Mouse (Mus musculus) c-Kit-positive CD71-positive TER-119-positive erythroid progenitor cells, embryonic 14.5 days (primary cell): ENCODE results near the gene Stk25.
"Not testable (repeated sequence)": the region's sequence is repeated elsewhere in the genome, so short reads cannot be mapped to it uniquely, and the experiment has no call there.

Experiments used
- DNase-seq: peaks from one replicate; pipeline ENCODE4 v3.0.0-alpha.2; 2013; ENCODE audit warnings: low spot score

Stk25 gene

DNA sequence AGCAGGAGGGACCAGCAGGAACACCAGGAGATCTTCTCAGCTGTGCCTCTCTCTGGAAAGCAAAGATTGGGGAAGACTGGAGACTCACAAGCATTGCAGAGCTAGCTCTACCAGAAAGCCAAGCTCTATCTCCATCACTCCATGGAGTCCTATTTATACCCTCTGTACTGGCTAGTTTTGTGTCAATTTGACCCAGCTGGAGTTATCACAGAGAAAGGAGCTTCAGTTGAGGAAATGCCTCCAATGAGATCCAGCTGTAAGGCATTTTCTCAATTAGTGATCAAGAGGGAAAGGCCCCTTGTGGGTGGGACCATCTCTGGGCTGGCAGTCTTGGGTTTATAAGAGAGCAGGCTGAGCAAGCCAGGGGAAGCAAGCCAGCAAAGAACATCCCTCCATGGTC is at the start of gene Stk25:
TSS of gene Stk25 (minus strand) at position 101 of the 400 bp plus-strand sequence.
- DNase-seq: not testable (repeated sequence)

DNA sequence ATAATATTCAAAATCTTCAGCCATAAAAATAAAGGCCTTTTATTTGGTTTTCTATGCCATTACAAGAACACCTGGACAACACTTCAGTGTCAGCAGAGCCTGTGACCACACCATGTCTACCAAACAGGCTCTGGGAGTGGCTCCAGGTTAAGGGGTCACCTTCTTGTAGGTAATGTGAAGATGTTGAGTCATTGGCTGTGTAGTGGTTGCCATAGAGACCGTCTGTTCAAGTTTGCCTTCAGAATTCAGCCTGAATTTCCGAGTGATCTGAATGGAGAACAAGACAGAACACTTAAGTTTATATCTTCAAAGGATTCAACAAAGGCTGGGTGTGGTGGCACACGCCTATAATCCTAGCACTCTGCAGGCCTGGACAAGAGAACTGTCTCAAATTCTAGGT is 46.9 kb upstream of the Stk25 start:
- DNase-seq: no peak

DNA sequence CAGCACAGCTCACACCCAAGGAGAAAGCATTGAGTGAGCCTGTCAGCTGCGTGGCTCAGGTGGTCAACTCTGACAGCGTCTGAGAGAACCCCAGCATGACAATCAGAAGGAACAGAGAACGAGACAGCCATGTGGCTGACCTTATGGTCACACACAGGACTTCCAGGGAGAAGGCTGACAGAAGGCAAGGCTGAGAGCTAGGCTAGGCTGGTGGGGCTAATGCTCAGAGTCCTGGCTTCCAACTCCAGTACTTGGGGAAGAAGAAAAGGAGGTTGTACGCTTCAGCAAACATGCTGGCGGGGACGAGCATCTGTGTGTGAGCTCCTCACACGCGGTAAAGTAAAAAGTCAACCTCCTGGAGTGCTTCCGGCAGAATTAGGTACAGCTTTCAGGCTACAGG is 45.9 kb upstream of the Stk25 start:
- no peak for DNase-seq

- no peak for DNase-seq
Observed at GRCm38 (mm10) chr1:93703472-93704048, 45.1 kb upstream of the Stk25 start.

DNA sequence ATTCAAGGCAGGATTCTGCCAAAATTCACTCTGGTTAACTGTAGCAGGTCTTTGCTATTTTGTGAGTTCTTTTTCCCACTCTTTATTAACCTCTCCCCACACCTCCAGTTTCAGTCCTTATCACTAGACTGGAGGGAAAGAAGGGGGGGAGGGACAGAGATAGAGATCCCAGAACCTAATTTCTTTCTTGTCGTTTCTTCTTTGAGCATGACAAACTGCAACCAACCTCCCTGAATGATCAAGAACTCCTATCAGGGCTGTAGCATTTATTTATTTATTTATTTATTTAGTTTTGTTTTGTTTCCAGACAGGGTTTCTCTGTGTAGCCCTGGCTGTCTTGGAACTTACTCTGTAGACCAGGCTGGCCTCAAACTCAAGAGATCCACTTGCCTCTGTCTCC is 43.6 kb upstream of the Stk25 start:
- no peak for DNase-seq

GRCm38 (mm10) chr1:93699159-93699558 is 40.7 kb upstream of the Stk25 start:
- no peak for DNase-seq

DNA sequence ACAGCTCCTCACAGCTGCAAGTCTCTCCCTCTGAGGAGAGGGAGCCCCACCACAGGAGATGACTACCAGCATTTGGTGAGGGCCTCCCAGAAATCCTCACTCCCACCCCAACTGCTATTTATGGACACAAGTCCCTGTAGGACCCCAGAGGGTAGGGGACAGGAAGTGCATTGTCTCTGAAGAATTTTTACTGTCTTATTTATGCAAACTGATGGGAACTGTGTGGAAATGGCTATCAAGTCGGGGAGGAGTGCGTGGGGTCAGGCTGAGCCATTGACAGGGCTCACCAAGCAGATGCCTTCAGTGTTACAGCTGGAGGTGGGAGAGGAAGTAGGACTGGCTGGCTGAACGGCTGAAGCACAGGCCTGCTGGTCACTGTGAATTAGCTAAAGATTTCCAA is 38.9 kb upstream of the Stk25 start:
- DNase-seq: no peak

DNA sequence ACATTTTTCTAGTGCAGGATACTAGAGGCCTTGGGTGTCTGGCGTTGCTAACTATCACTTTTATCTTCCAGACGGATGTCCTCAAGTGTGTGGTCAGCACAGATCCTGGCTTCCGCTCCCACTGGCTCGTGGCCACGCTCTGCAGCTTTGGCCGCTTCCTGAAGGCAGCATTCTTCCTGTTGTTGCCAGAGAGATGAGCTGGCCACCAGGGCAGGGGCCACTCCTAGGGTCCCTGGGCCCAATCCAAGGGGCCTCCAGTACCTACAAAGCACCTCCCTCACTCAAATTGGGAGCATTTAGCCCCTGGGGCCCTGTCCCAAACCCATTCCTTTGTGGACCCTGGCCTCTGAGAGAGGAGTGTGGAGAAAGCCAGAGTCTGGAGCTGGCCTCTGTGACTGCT is 36.5 kb upstream of the Stk25 start:
- no peak for DNase-seq

DNA sequence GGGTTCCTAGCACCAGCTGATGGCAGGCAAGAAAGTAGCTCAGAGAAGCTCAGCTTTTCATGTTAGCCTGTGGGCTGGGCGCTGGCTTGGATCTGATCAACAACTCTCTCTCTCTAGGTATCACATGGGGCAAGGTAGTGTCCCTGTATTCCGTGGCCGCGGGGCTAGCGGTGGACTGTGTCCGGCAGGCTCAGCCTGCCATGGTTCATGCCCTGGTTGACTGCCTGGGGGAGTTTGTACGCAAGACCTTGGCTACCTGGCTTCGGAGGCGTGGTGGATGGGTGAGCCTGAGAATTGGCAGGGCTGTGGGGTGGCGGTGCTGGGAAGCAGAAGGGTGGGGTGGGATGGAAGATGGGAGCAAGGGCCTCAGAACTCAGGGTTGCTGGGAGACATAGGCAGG is 35.5 kb upstream of the Stk25 start:
- DNase-seq: no peak

DNA sequence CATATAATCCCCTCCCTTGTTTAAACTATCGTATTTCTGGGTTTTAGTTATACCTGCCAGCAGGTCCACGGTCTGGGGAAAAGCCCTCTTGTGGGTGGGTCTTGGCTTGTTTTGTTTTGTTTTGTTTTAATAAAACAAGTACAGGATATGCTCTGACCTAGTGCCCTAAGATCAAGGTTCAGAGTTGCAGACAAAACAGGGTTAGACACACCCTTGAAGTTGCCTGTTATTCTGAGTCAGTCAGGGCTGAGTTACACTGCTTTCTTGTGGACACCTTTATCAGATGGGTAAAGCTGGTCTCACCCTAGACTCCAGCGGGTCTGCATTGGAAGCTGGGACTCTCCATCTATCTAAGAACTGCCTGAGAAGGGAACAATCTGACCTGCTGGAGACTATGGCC is 35.0 kb upstream of the Stk25 start:
- no peak for DNase-seq

GRCm38 (mm10) chr1:93692773-93693172 is 34.3 kb upstream of the Stk25 start:
- no peak for DNase-seq

GRCm38 (mm10) chr1:93691786-93692357 is 33.4 kb upstream of the Stk25 start:
- no peak for DNase-seq

DNA sequence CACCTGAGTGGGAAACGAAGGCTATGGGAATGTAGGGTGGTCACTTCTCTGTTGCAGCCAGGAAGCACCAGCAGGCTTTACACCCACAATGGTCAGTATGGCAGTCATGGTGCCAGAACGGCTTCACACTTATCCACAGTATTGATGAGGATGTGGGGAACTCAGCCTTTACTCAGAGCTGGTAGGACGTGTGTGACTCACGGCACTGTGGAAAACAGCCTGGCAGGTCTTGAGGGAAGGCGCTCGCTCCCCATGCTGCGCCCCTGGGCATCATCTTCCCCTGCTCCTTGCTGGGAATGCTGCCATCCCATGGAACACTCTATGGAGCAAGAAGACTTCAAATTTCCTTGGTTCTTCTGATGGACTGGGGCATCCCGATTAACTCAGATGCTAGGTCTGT is 32.6 kb upstream of the Stk25 start:
- no peak for DNase-seq

DNA sequence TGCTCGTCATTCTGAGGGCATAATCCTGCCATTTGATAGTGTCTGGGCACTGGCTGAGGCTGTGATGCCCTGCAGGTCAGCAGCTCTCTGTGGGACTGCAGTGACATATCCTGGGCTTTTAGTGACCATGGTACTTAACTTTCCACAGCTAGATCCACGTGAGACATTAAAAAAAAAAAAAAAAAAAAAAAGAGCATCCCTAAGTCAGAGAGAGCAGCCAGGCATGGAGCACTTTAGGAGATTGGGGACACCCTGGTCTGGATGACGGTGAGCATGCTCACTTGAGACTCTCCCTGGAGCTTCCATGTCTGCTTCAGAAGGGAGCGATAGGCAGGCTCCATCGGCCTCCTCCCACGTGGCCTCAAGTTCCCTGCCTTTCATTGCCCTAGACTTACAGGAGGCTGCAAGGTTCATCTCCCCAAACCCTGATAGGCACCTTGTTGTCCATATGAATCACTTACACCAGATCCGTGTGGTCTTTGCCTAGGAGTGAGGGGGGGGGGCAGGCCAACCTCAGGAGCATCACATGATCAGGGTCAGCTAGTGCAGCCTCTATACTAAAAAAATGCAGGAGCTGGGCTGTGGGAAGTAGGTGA is 31.5 kb upstream of the Stk25 start:
- no peak for DNase-seq

DNA sequence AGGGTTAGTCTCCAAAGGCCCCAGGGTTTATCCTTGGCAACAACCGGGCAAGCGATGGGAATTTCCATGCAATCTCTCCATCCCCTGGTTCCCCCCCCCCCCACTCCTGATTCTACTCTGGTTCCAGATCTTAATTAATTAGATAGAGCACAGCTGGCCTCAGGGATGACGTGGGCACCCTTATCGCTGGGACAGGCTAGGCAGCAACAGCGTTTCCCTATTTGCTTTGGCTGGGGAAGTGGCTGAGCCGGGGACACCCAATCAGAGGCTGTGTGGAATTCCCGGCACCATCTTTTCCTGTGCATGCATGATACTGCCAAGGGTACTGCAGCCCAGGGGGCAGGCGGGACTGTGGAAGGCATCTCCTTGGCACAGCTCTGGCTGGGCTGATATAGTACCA is 29.7 kb upstream of the Stk25 start:
- DNase-seq: no peak

- no peak for DNase-seq
Observed at GRCm38 (mm10) chr1:93686961-93687320, 28.5 kb upstream of the Stk25 start.

DNA sequence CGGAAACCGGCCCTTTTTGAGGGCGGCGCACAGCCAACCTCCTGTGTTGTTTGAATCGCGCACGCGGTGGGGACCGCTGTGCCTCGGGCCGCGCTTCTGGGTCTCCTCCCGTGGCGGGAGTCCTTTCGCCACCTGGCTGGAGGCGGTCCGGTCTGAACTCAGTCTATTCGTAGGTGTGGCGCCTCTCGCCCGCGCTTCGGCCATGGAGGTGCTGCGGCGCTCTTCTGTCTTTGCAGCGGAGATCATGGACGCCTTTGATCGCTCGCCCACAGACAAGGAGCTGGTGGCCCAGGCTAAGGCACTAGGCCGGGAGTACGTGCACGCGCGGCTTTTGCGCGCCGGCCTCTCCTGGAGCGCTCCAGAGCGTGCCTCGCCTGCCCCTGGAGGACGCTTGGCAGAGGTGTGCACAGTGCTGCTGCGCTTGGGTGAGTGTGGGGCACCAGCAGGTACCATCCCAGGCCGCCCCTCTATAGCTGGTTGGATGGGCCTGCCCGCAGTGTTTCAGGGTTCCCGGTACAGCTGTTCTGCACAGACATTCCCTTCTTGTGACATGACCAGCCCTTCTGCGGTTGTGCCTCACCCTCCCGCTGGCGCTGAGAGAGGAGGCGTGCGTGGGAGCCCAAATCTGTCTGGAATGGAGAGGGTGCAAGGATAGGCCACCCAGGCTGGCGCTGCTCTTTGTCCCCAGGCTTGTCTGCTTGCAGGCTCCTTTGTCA is 27.9 kb upstream of the Stk25 start:
- DNase-seq: no peak

GRCm38 (mm10) chr1:93685401-93686244 is 27.2 kb upstream of the Stk25 start, which contains the start of gene Bok:
Bok (plus strand) TSS chr1:93685660.
- DNase-seq: no peak

- DNase-seq: no peak
Observed at GRCm38 (mm10) chr1:93679889-93680568, 21.6 kb upstream of the Stk25 start.

GRCm38 (mm10) chr1:93678386-93678785 is 19.9 kb upstream of the Stk25 start:
- DNase-seq: no peak

DNA sequence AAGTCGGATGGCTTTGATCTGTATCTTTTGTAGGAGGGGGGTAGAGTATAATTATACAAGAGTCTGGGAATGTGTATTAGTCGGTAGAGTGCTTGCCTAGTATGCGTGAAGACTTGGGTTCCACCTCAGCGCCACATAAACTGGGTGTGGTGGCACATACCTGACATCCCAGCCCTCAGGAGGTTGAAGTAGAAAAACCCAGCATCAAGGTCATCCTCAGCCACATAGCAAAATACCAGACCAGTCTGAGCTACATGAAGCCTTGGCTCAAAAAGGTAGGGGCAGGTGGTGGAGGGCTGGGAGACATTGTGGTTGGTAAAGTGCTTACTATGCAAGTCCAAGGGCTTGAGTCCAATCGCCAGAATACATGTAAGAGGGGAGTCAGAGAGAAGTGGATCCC is 14.2 kb upstream of the Stk25 start:
- DNase-seq: no peak

DNA sequence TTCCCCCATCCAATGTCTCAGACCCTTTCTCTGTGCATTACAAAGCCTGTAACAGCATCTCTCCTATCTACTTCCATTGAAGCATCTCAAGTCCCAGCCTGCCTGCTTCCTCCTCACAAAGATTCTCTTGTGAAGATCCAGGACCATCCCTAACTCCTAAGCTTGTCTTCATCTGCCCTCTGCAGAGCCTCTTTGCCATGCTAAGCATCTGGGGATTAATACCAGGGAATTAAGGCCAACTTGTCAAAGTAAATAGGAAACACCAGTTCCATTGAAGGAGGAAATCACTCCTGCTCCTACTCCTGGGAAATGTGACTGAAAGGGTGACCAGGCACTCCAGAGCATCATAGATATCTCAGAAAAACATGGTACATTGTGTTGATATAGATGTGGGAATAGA is 11.5 kb upstream of the Stk25 start:
- DNase-seq: no peak
